Mouse (Mus musculus) thymus, adult 2 months (tissue): Measurements from ENCODE around the gene Btf3. TPM values are rescaled to one million over a fixed set of nuclear protein-coding genes. Genes with fewer than 3 reads are reported as not detected.
A peak's percentile ranks its signal among the peaks of the same experiment; 100 is the strongest.

Source experiments
- DNase-seq: peaks from one replicate; pipeline ENCODE4 v3.0.0; 2021
- H3K27ac ChIP-seq: fragments of 200-500 bp; 2 replicates; pipeline ENCODE4 v1.5.1; 2012; ENCODE audit warnings: low read length, control low read depth; ENCODE audit not compliant: control insufficient read depth, insufficient read depth
- H3K27me3 ChIP-seq: fragments of 200-500 bp; 2 replicates; pipeline ENCODE4 v1.6.1; 2012; ENCODE audit warnings: mild to moderate bottlenecking, low read length, moderate library complexity, mixed read lengths; ENCODE audit not compliant: control insufficient read depth, insufficient read depth
- H3K36me3 ChIP-seq: fragments of 200-500 bp; 2 replicates; pipeline ENCODE4 v1.6.1; 2012; ENCODE audit warnings: mild to moderate bottlenecking, low read length, moderate library complexity; ENCODE audit not compliant: control insufficient read depth, insufficient read depth
- H3K4me1 ChIP-seq: fragments of 200-500 bp; replicated peaks from 2 replicates; pipeline ENCODE4 v1.6.1; 2012; ENCODE audit warnings: low read length; ENCODE audit not compliant: control insufficient read depth, insufficient read depth
- H3K4me3 ChIP-seq: fragments of 200-500 bp; 2 replicates; pipeline ENCODE4 v1.5.1; 2012; ENCODE audit warnings: mild to moderate bottlenecking, low read length, control low read depth, moderate library complexity; ENCODE audit not compliant: control insufficient read depth, insufficient read depth
- CTCF ChIP-seq: fragments of 200-500 bp; IDR thresholded peaks from 2 replicates; pipeline ENCODE4 v1.5.1; 2012; ENCODE audit warnings: mild to moderate bottlenecking, control low read depth, low read length, moderate library complexity, borderline replicate concordance; ENCODE audit not compliant: control insufficient read depth, poor library complexity, insufficient read depth; ENCODE audit errors: extremely low read depth
- POLR2A ChIP-seq: fragments of 200-500 bp; IDR thresholded peaks from 2 replicates; pipeline ENCODE4 v1.6.1; 2012; ENCODE audit warnings: mild to moderate bottlenecking, low read length, control low read depth, moderate library complexity; ENCODE audit not compliant: control insufficient read depth, poor library complexity, insufficient read depth; ENCODE audit errors: extremely low read depth
- WGBS: fragments of 180-500 bp; shearing (Covaris S2); methylation state at CpG from one replicate; pipeline ENCODE4 v1.1.7; 2018; 5-methylcytosine and 5-hydroxymethylcytosine counted together
- polyA plus RNA-seq: library from polyadenylated mRNA; depleted of rRNA; stranded (reverse); fragments of >200 nt; gene quantifications from 2 replicates; pipeline ENCODE4 v1.2.3, GENCODE M21; 2012

Btf3 gene
- polyA plus RNA-seq, 1 experiment, result 200 TPM

DNA sequence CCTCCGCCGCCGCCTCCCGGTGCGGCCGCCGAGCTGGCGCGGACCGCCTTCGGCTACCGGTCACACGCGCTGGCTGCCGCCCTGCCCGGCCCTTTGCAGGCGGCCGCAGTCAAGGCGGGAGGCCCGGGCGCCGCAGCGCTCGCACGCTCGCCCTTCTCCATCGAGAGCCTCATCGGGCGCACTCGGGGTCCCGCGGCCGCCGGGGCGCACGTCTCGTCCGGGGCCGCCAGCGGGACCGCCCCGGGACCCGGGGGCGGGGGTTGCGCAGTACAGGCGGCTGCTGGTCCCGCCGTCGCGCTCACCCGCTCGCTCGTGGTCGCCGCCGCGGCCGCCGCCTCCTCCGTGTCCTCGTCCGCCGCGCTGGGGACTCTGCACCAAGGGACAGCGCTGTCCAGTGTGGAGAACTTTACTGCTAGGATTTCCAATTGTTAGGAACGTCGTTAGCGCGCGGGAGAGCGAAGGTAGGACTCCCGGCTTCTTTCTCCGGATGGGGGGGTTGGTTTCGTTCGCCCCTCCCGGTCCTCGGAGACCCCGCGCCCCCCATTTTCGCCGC is 38.8 kb upstream of the Btf3 start:
- TF ChIP-seq CTCF (no peak), POLR2A (no peak)
- DNase-seq, result no peak
- H3K27ac ChIP-seq, result no peak overlapping the region
- peaks cover 34% of the 10 kb centered on the region for H3K27me3 ChIP-seq
- H3K4me1 ChIP-seq, result peaks cover 11% of the 10 kb centered on the region
- WGBS, result 4% methylated on average over 80 of the region's 81 CpGs
- H3K4me3 ChIP-seq, result no peak overlapping the region
- no peaks in the 10 kb centered on the region for H3K36me3 ChIP-seq

DNA sequence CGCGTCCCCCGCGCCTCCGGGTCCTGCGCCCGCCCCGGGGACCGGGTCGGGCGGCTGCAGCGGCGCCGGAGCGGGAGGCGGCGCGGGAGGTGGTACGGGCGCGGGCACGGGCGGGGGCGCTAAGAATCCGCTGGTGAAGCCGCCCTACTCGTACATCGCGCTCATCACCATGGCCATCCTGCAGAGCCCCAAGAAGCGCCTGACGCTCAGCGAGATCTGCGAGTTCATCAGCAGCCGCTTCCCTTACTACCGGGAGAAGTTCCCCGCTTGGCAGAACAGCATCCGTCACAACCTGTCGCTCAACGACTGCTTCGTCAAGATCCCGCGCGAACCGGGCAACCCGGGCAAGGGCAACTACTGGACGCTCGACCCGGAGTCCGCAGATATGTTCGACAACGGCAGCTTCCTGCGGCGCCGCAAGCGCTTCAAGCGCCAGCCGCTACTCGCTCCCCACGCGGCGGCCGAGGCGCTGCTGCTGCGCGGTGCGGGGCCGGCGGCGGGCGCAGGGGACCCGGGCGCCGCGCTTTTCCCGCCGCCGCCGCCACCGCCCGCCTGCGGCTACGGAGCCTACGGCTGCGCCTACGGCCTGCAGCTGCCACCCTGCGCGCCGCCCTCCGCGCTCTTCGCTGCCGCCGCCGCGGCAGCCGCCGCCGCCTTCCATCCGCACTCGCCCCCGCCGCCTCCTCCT is 38.2 kb upstream of the Btf3 start:
- Histone ChIP-seq H3K27ac (no peak overlapping the region), H3K4me3 (peak overlapping the region; percentile 3; the same call in 1 of the 2 replicates), H3K27me3 (peaks cover 32% of the 10 kb centered on the region), H3K4me1 (peaks cover 11% of the 10 kb centered on the region), H3K36me3 (no peaks in the 10 kb centered on the region)
- TF ChIP-seq POLR2A (no peak), CTCF (no peak)
- WGBS, result 3% methylated on average over 98 of the region's 102 CpGs
- DNase-seq, result peak; percentile 3

DNA sequence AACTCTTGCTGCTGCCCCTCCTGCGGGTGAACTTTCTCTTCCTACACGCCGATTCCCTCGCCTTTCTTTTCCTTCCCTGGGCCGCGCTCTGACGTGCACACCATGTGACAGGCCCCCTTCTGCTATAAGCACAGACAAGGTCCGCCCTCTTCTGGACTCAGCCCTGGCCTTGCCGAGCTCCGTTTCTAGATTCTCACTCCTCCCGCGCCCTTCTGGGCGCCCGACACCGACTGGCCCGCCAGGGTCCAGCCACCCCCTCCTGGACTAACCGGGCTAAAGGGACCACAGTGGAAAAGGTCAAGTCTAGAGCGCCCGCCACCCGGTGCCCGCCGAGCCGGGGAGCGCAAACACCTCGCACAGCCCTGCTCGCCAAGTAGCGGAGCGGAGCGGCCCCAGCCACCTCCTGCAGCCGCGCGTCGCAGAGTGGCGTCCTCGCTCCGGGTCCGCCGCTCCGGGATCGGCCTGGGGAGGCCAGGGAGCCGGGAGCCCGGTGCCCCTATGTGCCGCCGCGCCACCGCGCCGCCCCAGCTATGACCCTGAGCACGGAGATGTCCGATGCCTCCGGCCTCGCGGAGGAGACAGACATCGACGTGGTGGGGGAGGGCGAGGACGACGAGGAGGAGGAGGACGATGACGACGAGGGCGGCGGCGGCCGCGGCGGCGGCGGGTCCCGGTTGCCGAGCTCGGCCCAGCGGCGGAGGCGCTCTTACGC is 37.4 kb upstream of the Btf3 start, which contains the start of gene Foxd1:
Gene Foxd1, plus strand, starts transcription at position 153 of the 712 bp plus-strand sequence.
- DNase-seq, result peak; percentile 7
- Histone ChIP-seq H3K4me1 (peaks cover 11% of the 10 kb centered on the region), H3K36me3 (no peaks in the 10 kb centered on the region), H3K4me3 (peak within 1 kb of the TSS; percentile 3), H3K27ac (no peak within 1 kb of the TSS), H3K27me3 (peaks cover 28% of the 10 kb centered on the region)
- no peak for TF ChIP-seq CTCF
- TF ChIP-seq POLR2A, result no peak
- 2% methylated on average over 72 of the region's 76 CpGs for WGBS

DNA sequence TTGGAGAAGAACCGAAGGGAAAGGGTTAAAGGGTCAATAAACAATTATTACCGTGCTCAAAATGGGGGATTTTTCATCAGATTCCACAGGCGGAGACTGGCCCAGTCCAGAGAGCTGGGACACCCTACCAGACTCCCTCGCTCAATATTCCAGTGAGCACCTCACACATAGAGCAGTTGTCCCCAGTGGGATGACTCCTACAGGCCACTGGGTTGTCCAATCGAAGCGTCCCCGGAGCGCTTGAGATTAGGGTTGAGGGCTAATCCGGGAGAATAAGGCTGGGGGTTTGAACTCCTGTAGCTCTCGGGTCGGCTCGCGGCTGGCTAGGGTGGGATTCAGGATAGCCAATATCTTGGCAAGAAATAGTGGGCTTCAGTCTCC is 36.9 kb upstream of the Btf3 start:
- DNase-seq, result no peak
- TF ChIP-seq POLR2A, result no peak
- TF ChIP-seq CTCF, result no peak
- H3K27ac ChIP-seq, result no peak overlapping the region
- H3K4me1 ChIP-seq, result peaks cover 11% of the 10 kb centered on the region
- H3K27me3 ChIP-seq, result peaks cover 28% of the 10 kb centered on the region
- no peak overlapping the region for H3K4me3 ChIP-seq
- no peaks in the 10 kb centered on the region for H3K36me3 ChIP-seq
- WGBS, result 7% methylated on average over 13 of the region's 13 CpGs

DNA sequence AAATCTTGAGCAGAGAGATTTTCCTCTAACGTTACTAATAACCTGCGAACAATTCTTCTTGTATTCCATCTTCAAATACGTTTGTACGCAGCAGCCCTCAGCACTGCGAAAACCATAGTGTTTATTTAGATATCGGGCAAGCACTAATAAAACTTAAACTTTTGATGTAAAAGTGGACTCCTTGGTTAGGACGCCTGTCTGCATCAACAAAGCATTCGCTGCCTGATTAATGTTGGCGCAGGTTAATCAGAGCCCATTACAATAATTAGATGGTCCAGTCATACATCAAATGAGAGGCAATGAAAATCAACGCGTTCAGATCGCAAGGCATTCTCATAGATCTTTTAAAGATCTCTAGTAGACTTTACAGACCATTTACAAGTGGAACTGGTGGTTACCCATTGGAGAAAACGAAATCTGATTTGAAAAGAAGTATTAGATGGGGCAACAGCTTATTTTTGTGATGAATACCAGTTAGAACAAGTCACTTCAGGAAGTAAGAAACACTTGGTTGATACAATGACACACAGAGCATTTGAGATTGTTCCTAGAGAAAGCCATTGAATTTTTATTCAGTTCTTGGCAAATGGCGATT is 35.7 kb upstream of the Btf3 start:
- H3K27ac ChIP-seq, result no peak overlapping the region
- H3K4me1 ChIP-seq, result peaks cover 11% of the 10 kb centered on the region
- DNase-seq, result no peak
- TF ChIP-seq CTCF (no peak), POLR2A (no peak)
- H3K36me3 ChIP-seq, result no peaks in the 10 kb centered on the region
- H3K4me3 ChIP-seq, result no peak overlapping the region
- WGBS, result 18% methylated on average over 14 of the region's 14 CpGs
- H3K27me3 ChIP-seq, result peaks cover 26% of the 10 kb centered on the region

DNA sequence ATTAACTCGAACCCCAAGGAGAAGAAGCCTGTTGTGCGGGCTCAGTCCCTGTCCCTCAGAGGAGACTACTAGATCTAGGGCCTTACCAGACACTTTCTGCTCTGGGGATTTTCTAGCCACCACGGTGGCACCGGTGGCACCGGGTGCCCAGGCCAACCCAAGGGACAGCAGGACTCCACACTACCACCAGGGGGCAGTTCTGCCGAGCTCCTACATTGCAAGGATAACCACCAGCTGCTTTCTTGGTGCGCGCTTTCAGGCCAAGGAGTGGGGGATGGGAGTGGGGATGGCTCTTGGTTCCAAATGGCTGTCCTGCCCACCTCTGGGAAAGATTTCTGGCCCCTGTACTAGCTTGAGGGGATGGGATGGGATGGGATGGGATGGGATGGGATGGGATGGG is 34.7 kb upstream of the Btf3 start:
- peak; percentile 19 for DNase-seq
- no peaks in the 10 kb centered on the region for H3K36me3 ChIP-seq
- TF ChIP-seq CTCF (peak; percentile 43; the same call in 1 of the 2 replicates), POLR2A (no peak)
- H3K4me1 ChIP-seq, result peaks cover 11% of the 10 kb centered on the region
- WGBS, result 14% methylated on average over 8 of the region's 8 CpGs
- no peak overlapping the region for H3K27ac ChIP-seq
- peaks cover 26% of the 10 kb centered on the region for H3K27me3 ChIP-seq
- no peak overlapping the region for H3K4me3 ChIP-seq
